Mouse (Mus musculus) embryonic stem cell, embryonic (primary cell): ENCODE data around the gene Slc22a28.
"Not testable (repeated sequence)": the region's sequence is repeated elsewhere in the genome, so short reads cannot be mapped to it uniquely, and the experiment has no call there.

Experiments
- CTCF ChIA-PET, 4 experiments: fragments of 300-600 bp in 2 of 4; fragments of 350-600 bp in 2 of 4; sonication (Branson Sonifier 250); formaldehyde crosslinking; loops; one replicate each; lab custom pipeline; 2022; ENCODE audit warnings: inconsistent platforms in 2 of 4; lab: Charles Lee
- POLR2A ChIA-PET, 4 experiments: fragments of 300-600 bp in 2 of 4; fragments of 350-600 bp in 2 of 4; sonication (Branson Sonifier 250); formaldehyde crosslinking; loops; one replicate each; lab custom pipeline; 2022; ENCODE audit warnings: antibody characterized with exemption in 4 of 4, inconsistent platforms in 1 of 4; lab: Charles Lee

The Slc22a28 gene

GRCm38 (mm10) chr19:8131881-8132280, at the start of gene Slc22a28:
Slc22a28 (minus strand) TSS chr19:8131982.
- CTCF ChIA-PET, POLR2A ChIA-PET: not testable (repeated sequence)

- POLR2A ChIA-PET = no interaction called here
- CTCF ChIA-PET = no interaction called here
Measured at GRCm38 (mm10) chr19:8148787-8149523, 17.2 kb upstream of the Slc22a28 start.

GRCm38 (mm10) chr19:8142716-8143115, 10.9 kb upstream of the Slc22a28 start:
- POLR2A ChIA-PET = interaction anchor here in 1 of 4 experiments (0.5 kb wide), 1 partner anchor 241 kb away, joined by 3 read pairs; no protein-coding TSS in a partner anchor
- CTCF ChIA-PET = not testable (repeated sequence)

GRCm38 (mm10) chr19:8134127-8134841, 2.5 kb upstream of the Slc22a28 start:
- CTCF ChIA-PET, POLR2A ChIA-PET: not testable (repeated sequence)

GRCm38 (mm10) chr19:8019904-8020349, 111.9 kb downstream of the Slc22a28 start:
- CTCF ChIA-PET = no interaction called here
- POLR2A ChIA-PET = no interaction called here

- CTCF ChIA-PET, POLR2A ChIA-PET: not testable (repeated sequence)
Measured at GRCm38 (mm10) chr19:8019329-8019851, 112.4 kb downstream of the Slc22a28 start.

GRCm38 (mm10) chr19:8018535-8018934, 113.2 kb downstream of the Slc22a28 start:
- POLR2A ChIA-PET, CTCF ChIA-PET: not testable (repeated sequence)
